Mouse (Mus musculus) sigmoid colon, adult 10 weeks (tissue): ENCODE data around the gene Mcm9. TPM values are rescaled to one million over a fixed set of nuclear protein-coding genes. Genes with fewer than 3 reads are reported as not detected.

Experiments
- polyA plus RNA-seq: library from polyadenylated mRNA; stranded (reverse); fragments of 350-450 nt; fragmentation: Illumina TruSeq; extraction: RNeasy Lipid Tissue Mini Kit (QIAGEN cat#74804); gene quantifications from one replicate; pipeline ENCODE4 v1.2.3, GENCODE M21; 2014; ENCODE audit warnings: low read depth, low replicate concordance

Mcm9 gene
- 13.4 TPM for polyA plus RNA-seq

DNA sequence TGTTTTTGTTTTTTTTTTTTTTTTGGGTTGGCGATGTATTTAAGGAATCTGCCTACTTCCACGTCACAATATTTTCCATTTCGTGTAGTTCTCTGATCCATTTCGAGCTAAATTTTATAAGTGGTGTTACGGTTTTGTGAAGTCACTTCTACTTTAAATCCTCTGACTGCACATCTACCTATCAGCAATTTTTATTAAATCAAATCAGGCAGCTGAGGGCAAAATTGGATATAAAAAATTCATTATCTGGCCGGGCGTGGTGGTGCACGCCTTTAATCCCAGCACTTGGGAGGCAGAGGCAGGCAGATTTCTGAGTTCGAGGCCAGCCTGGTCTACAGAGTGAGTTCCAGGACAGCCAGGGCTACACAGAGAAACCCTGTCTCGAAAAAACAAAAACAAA is at the start of gene Mcm9:
Mcm9 (minus strand) TSS at position 101 of the 400 bp plus-strand sequence.

DNA sequence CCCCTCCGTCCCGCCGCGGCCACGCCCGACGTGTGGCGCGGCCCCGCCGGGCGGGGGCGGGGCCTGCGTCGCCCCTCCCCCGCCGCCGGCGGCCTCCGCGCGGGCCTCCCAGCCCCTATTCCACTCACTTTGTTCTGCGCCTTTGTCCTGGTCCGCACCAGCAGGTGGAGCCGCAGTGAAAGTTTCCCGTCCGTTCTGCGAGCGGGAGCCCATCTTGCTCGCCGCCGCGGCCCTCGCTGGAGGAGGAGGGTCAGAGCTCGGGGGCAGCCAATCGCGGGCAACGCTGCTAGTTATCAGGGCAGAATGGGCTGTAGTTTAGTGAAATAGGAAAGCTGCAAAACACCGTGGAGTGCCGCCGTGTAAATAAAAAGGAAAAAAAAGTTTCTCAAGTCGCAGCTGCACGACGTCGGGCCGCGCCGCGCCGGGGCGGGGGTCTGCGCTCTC is 33.5 kb downstream of the Mcm9 start, which contains the start of gene Asf1a:
Asf1a (plus strand) TSS at position 81 of the 444 bp plus-strand sequence.

Other genes with a start within 250 kb of the Mcm9 start
- gene Asf1a, start 33.7 kb downstream of the Mcm9 start, polyA plus RNA-seq, result 82.5 TPM
- gene Fam184a, start 120.7 kb upstream of the Mcm9 start, polyA plus RNA-seq, result 2.8 TPM